Mouse (Mus musculus): ENCODE measurements around the gene Nup205. TPM values are rescaled to one million over a fixed set of nuclear protein-coding genes. Genes with fewer than 3 reads are reported as not detected.

Nup205 gene
- polyA plus RNA-seq, 1 experiment, result 19.7 TPM

- Histone ChIP-seq H3K4me2 (ENCODE audit: low read depth) (peak overlapping the region; percentile 67), H3K79me2 (ENCODE audit: control insufficient read depth, insufficient read depth) (peaks cover 69% of the 10 kb centered on the region), H3K36me3 (ENCODE audit: control insufficient read depth, insufficient read depth) (no peaks in the 10 kb centered on the region), H3ac (ENCODE audit: control insufficient read depth, insufficient read length) (no peak overlapping the region), H3K4me3 (no peak overlapping the region), H3K27me3 (ENCODE audit: control insufficient read depth, insufficient read depth, insufficient read length) (no peaks in the 10 kb centered on the region)
- TF ChIP-seq POLR2A (IDR thresholded peaks at IDR 0.05; ENCODE audit: insufficient read length, low read depth) (no peak), MYOG (IDR thresholded peaks at IDR 0.05; ENCODE audit: control insufficient read depth in 1 of 3, insufficient read depth in 1 of 3, insufficient read length in 2 of 3, low read depth in 2 of 3) (peak in 1 of 3 experiments; percentile 5), CEBPB (IDR thresholded peaks at IDR 0.05; ENCODE audit: insufficient read depth, poor library complexity, severe bottlenecking) (peak; percentile 11; the same call in 1 of the 2 replicates), MYOD1 (IDR thresholded peaks at IDR 0.05; ENCODE audit: control insufficient read depth in 1 of 3, insufficient read length in 2 of 3, low read depth in 2 of 3) (peak in 1 of 3 experiments; percentile 29)
Observed at GRCm38 (mm10) chr6:35256691-35257090, 79.5 kb downstream of the Nup205 start.

- peaks cover 69% of the 10 kb centered on the region for H3K79me2 ChIP-seq (ENCODE audit: control insufficient read depth, insufficient read depth)
- TF ChIP-seq CEBPB (IDR thresholded peaks at IDR 0.05; ENCODE audit: insufficient read depth, poor library complexity, severe bottlenecking), result no peak
- TF ChIP-seq MAX (IDR thresholded peaks at IDR 0.05; ENCODE audit: low read depth), result no peak
- no peak for TF ChIP-seq TCF12 (IDR thresholded peaks at IDR 0.05; ENCODE audit: insufficient read depth, poor library complexity, severe bottlenecking)
- no peak for TF ChIP-seq SRF (IDR thresholded peaks at IDR 0.05; ENCODE audit: control insufficient read depth, insufficient read length, low read depth)
- no peak for TF ChIP-seq MYOD1 (IDR thresholded peaks at IDR 0.05; ENCODE audit: control insufficient read depth in 1 of 3, insufficient read length in 2 of 3, low read depth in 2 of 3)
- TF ChIP-seq MYOG (IDR thresholded peaks at IDR 0.05; ENCODE audit: control insufficient read depth in 1 of 3, insufficient read depth in 1 of 3, insufficient read length in 2 of 3, low read depth in 2 of 3), result no peak
- no peak for TF ChIP-seq REST (IDR thresholded peaks at IDR 0.05; ENCODE audit: insufficient read depth, insufficient read length)
- no peak for TF ChIP-seq TCF3 (IDR thresholded peaks at IDR 0.05; ENCODE audit: insufficient read length, low read depth)
- no peak for TF ChIP-seq POLR2A (IDR thresholded peaks at IDR 0.05; ENCODE audit: insufficient read length, low read depth)
- no peak for TF ChIP-seq POLR2AphosphoS2 (IDR thresholded peaks at IDR 0.05; ENCODE audit: insufficient read length, low read depth)
- no peak for TF ChIP-seq E2F4 (IDR thresholded peaks at IDR 0.05; ENCODE audit: insufficient read depth)
- no peak for TF ChIP-seq USF1 (IDR thresholded peaks at IDR 0.05; ENCODE audit: low read depth)
- H3ac ChIP-seq (ENCODE audit: control insufficient read depth, insufficient read length), result no peak overlapping the region
- H3K4me2 ChIP-seq (ENCODE audit: low read depth), result peak overlapping the region; percentile 55
- no peaks in the 10 kb centered on the region for H3K27me3 ChIP-seq (ENCODE audit: control insufficient read depth, insufficient read depth, insufficient read length)
- peaks cover 7% of the 10 kb centered on the region for H3K36me3 ChIP-seq (ENCODE audit: control insufficient read depth, insufficient read depth)
- no peak overlapping the region for H3K4me3 ChIP-seq
Observed at GRCm38 (mm10) chr6:35257626-35258190, 80.5 kb downstream of the Nup205 start.

- no peak overlapping the region for H3K4me2 ChIP-seq (ENCODE audit: low read depth)
- H3K27me3 ChIP-seq (ENCODE audit: control insufficient read depth, insufficient read depth, insufficient read length), result no peaks in the 10 kb centered on the region
- H3K79me2 ChIP-seq (ENCODE audit: control insufficient read depth, insufficient read depth), result peaks cover 62% of the 10 kb centered on the region
- peaks cover 18% of the 10 kb centered on the region for H3K36me3 ChIP-seq (ENCODE audit: control insufficient read depth, insufficient read depth)
- H3K4me3 ChIP-seq, result no peak overlapping the region
- H3ac ChIP-seq (ENCODE audit: control insufficient read depth, insufficient read length), result no peak overlapping the region
- TF ChIP-seq MAX (IDR thresholded peaks at IDR 0.05; ENCODE audit: low read depth) (no peak), TCF12 (IDR thresholded peaks at IDR 0.05; ENCODE audit: insufficient read depth, poor library complexity, severe bottlenecking) (no peak), TCF3 (IDR thresholded peaks at IDR 0.05; ENCODE audit: insufficient read length, low read depth) (no peak), POLR2AphosphoS2 (IDR thresholded peaks at IDR 0.05; ENCODE audit: insufficient read length, low read depth) (no peak), USF1 (IDR thresholded peaks at IDR 0.05; ENCODE audit: low read depth) (no peak), REST (IDR thresholded peaks at IDR 0.05; ENCODE audit: insufficient read depth, insufficient read length) (no peak)
Observed at GRCm38 (mm10) chr6:35258922-35259321, 81.7 kb downstream of the Nup205 start.

DNA sequence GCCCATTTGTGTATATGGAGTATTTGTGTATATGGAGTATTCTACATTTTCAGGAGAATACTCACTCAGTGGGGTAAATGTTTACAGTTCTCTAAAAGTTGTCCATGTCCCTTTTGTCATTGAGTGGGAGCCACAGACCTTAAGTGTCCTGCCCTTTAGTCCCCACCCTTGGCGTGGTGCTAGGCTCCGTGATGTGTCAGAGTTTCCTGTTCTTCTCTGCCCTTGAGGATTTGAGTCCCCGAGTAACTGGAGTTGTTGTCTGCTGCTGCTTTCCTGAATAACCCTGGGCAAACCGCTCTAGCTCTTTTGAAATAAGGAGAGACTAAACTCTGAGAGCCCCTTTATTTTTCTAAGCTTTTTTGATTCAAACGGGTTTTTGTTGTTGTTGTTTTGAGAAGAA lies 82.3 kb downstream of the Nup205 start:
- Histone ChIP-seq H3K4me3 (no peak overlapping the region), H3K79me2 (ENCODE audit: control insufficient read depth, insufficient read depth) (peaks cover 56% of the 10 kb centered on the region), H3K27me3 (ENCODE audit: control insufficient read depth, insufficient read depth, insufficient read length) (no peaks in the 10 kb centered on the region), H3K36me3 (ENCODE audit: control insufficient read depth, insufficient read depth) (peaks cover 18% of the 10 kb centered on the region), H3K4me2 (ENCODE audit: low read depth) (no peak overlapping the region), H3ac (ENCODE audit: control insufficient read depth, insufficient read length) (no peak overlapping the region)
- TF ChIP-seq MAX (IDR thresholded peaks at IDR 0.05; ENCODE audit: low read depth) (no peak), CEBPB (IDR thresholded peaks at IDR 0.05; ENCODE audit: insufficient read depth, poor library complexity, severe bottlenecking) (no peak), TCF3 (IDR thresholded peaks at IDR 0.05; ENCODE audit: insufficient read length, low read depth) (no peak), E2F4 (IDR thresholded peaks at IDR 0.05; ENCODE audit: insufficient read depth) (no peak), REST (IDR thresholded peaks at IDR 0.05; ENCODE audit: insufficient read depth, insufficient read length) (no peak), TCF12 (IDR thresholded peaks at IDR 0.05; ENCODE audit: insufficient read depth, poor library complexity, severe bottlenecking) (no peak), USF1 (IDR thresholded peaks at IDR 0.05; ENCODE audit: low read depth) (no peak), POLR2A (IDR thresholded peaks at IDR 0.05; ENCODE audit: insufficient read length, low read depth) (no peak), POLR2AphosphoS2 (IDR thresholded peaks at IDR 0.05; ENCODE audit: insufficient read length, low read depth) (no peak), SRF (IDR thresholded peaks at IDR 0.05; ENCODE audit: control insufficient read depth, insufficient read length, low read depth) (no peak), MYOG (IDR thresholded peaks at IDR 0.05; ENCODE audit: control insufficient read depth in 1 of 3, insufficient read depth in 1 of 3, insufficient read length in 2 of 3, low read depth in 2 of 3) (no peak), MYOD1 (IDR thresholded peaks at IDR 0.05; ENCODE audit: control insufficient read depth in 1 of 3, insufficient read length in 2 of 3, low read depth in 2 of 3) (no peak)

DNA sequence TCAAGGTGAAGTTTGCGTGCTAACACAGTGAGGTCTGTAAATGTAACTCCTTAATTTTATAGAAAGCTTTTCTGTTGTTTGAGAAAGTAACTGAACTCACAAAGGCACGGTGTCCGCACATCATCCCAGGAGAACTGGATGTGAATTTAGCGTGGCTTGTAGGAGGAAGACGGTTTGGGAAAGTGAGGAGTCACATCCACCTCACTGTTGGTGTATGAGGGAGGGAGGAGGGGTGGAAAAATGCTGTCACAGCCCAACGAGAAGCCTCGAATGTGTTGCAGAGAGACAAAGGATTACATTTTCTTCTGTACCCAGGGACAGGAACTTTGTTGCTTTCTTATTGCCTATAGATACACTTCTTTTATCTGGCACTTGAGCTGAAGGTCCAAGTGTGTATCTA lies 83.3 kb downstream of the Nup205 start:
- no peak for TF ChIP-seq E2F4 (IDR thresholded peaks at IDR 0.05; ENCODE audit: insufficient read depth)
- no peak for TF ChIP-seq TCF12 (IDR thresholded peaks at IDR 0.05; ENCODE audit: insufficient read depth, poor library complexity, severe bottlenecking)
- no peak for TF ChIP-seq TCF3 (IDR thresholded peaks at IDR 0.05; ENCODE audit: insufficient read length, low read depth)
- TF ChIP-seq MYOG (IDR thresholded peaks at IDR 0.05; ENCODE audit: control insufficient read depth in 1 of 3, insufficient read depth in 1 of 3, insufficient read length in 2 of 3, low read depth in 2 of 3), result no peak
- no peak for TF ChIP-seq POLR2AphosphoS2 (IDR thresholded peaks at IDR 0.05; ENCODE audit: insufficient read length, low read depth)
- no peak for TF ChIP-seq POLR2A (IDR thresholded peaks at IDR 0.05; ENCODE audit: insufficient read length, low read depth)
- TF ChIP-seq USF1 (IDR thresholded peaks at IDR 0.05; ENCODE audit: low read depth), result no peak
- TF ChIP-seq CEBPB (IDR thresholded peaks at IDR 0.05; ENCODE audit: insufficient read depth, poor library complexity, severe bottlenecking), result no peak
- TF ChIP-seq MYOD1 (IDR thresholded peaks at IDR 0.05; ENCODE audit: control insufficient read depth in 1 of 3, insufficient read length in 2 of 3, low read depth in 2 of 3), result no peak
- no peak for TF ChIP-seq REST (IDR thresholded peaks at IDR 0.05; ENCODE audit: insufficient read depth, insufficient read length)
- no peak for TF ChIP-seq SRF (IDR thresholded peaks at IDR 0.05; ENCODE audit: control insufficient read depth, insufficient read length, low read depth)
- no peak for TF ChIP-seq MAX (IDR thresholded peaks at IDR 0.05; ENCODE audit: low read depth)
- peaks cover 46% of the 10 kb centered on the region for H3K79me2 ChIP-seq (ENCODE audit: control insufficient read depth, insufficient read depth)
- H3K36me3 ChIP-seq (ENCODE audit: control insufficient read depth, insufficient read depth), result peaks cover 18% of the 10 kb centered on the region
- no peak overlapping the region for H3K4me2 ChIP-seq (ENCODE audit: low read depth)
- no peak overlapping the region for H3K4me3 ChIP-seq
- H3ac ChIP-seq (ENCODE audit: control insufficient read depth, insufficient read length), result no peak overlapping the region
- no peaks in the 10 kb centered on the region for H3K27me3 ChIP-seq (ENCODE audit: control insufficient read depth, insufficient read depth, insufficient read length)
